Mouse (Mus musculus) CH12.LX (cell line): ENCODE results near the gene Vmn1r211. TPM values are rescaled to one million over a fixed set of nuclear protein-coding genes. Genes with fewer than 3 reads are reported as not detected.

ENCODE experiments used
- polyA plus RNA-seq: library from polyadenylated mRNA; unstranded; fragments of >175 nt; gene quantifications from 2 replicates; pipeline ENCODE4 v1.2.1, GENCODE M21; 2012; ENCODE audit warnings: low read depth; ENCODE audit not compliant: insufficient read length
- total RNA-seq, 2 experiments: library from RNA; depleted of rRNA; stranded (reverse); fragments of 300-350 nt in 1 of 2; fragments of >200 nt in 1 of 2; gene quantifications; 2 replicates each; pipeline ENCODE4 v1.2.3; 2012 to 2014

The Vmn1r211 gene
- total and polyA plus RNA-seq, 3 experiments, result not detected

Other genes with a start within 250 kb of the Vmn1r211 start
- not detected in 2 replicates for gene Vmn1r206, start 233.3 kb downstream of the Vmn1r211 start, total RNA-seq (2012; rRNA removed)
- not detected in 2 replicates for gene Vmn1r206, start 233.3 kb downstream of the Vmn1r211 start, total RNA-seq (2014; rRNA removed)
- gene Vmn1r206, start 233.3 kb downstream of the Vmn1r211 start, polyA plus RNA-seq, result not detected in 2 replicates
- not detected in 2 replicates for gene Vmn1r207-ps, start 127.9 kb downstream of the Vmn1r211 start, total RNA-seq (2012; rRNA removed)
- gene Vmn1r207-ps, start 127.9 kb downstream of the Vmn1r211 start, total RNA-seq (2014; rRNA removed), result not detected in 2 replicates
- gene Vmn1r207-ps, start 127.9 kb downstream of the Vmn1r211 start, polyA plus RNA-seq, result not detected in 2 replicates
- gene Vmn1r208, start 80.2 kb downstream of the Vmn1r211 start, total RNA-seq (2012; rRNA removed), result not detected in 2 replicates
- not detected in 2 replicates for gene Vmn1r208, start 80.2 kb downstream of the Vmn1r211 start, total RNA-seq (2014; rRNA removed)
- gene Vmn1r208, start 80.2 kb downstream of the Vmn1r211 start, polyA plus RNA-seq, result 0.07 TPM in 1 of 2 replicates, not detected in the other
- not detected in 2 replicates for gene Vmn1r209, start 47.9 kb downstream of the Vmn1r211 start, total RNA-seq (2012; rRNA removed)
- not detected in 2 replicates for gene Vmn1r209, start 47.9 kb downstream of the Vmn1r211 start, total RNA-seq (2014; rRNA removed)
- not detected in 2 replicates for gene Vmn1r209, start 47.9 kb downstream of the Vmn1r211 start, polyA plus RNA-seq
- gene Vmn1r210, start 26.2 kb downstream of the Vmn1r211 start, total RNA-seq (2012; rRNA removed), result not detected in 2 replicates
- gene Vmn1r210, start 26.2 kb downstream of the Vmn1r211 start, total RNA-seq (2014; rRNA removed), result not detected in 2 replicates
- not detected in 2 replicates for gene Vmn1r210, start 26.2 kb downstream of the Vmn1r211 start, polyA plus RNA-seq
- gene Vmn1r212, start 26.6 kb upstream of the Vmn1r211 start, total RNA-seq (2012; rRNA removed), result not detected in 2 replicates
- not detected in 2 replicates for gene Vmn1r212, start 26.6 kb upstream of the Vmn1r211 start, total RNA-seq (2014; rRNA removed)
- gene Vmn1r212, start 26.6 kb upstream of the Vmn1r211 start, polyA plus RNA-seq, result not detected in 2 replicates
- not detected in 2 replicates for gene Vmn1r213, start 150.1 kb upstream of the Vmn1r211 start, total RNA-seq (2012; rRNA removed)
- gene Vmn1r213, start 150.1 kb upstream of the Vmn1r211 start, total RNA-seq (2014; rRNA removed), result not detected in 2 replicates
- gene Vmn1r213, start 150.1 kb upstream of the Vmn1r211 start, polyA plus RNA-seq, result not detected in 2 replicates
- gene Vmn1r214, start 172.9 kb upstream of the Vmn1r211 start, total RNA-seq (2012; rRNA removed), result not detected in 2 replicates
- gene Vmn1r214, start 172.9 kb upstream of the Vmn1r211 start, total RNA-seq (2014; rRNA removed), result not detected in 2 replicates
- gene Vmn1r214, start 172.9 kb upstream of the Vmn1r211 start, polyA plus RNA-seq, result not detected in 2 replicates
- not detected in 2 replicates for gene Vmn1r215, start 210.5 kb upstream of the Vmn1r211 start, total RNA-seq (2012; rRNA removed)
- not detected in 2 replicates for gene Vmn1r215, start 210.5 kb upstream of the Vmn1r211 start, total RNA-seq (2014; rRNA removed)
- gene Vmn1r215, start 210.5 kb upstream of the Vmn1r211 start, polyA plus RNA-seq, result not detected in 2 replicates